Mouse (Mus musculus): ENCODE measurements around the gene Shc2.

- no peak for TF ChIP-seq ZNF384 (IDR thresholded peaks at IDR 0.05; ENCODE audit: low read depth, low read length)
- TF ChIP-seq HCFC1 (IDR thresholded peaks at IDR 0.05; ENCODE audit: borderline replicate concordance, insufficient read depth, low read length): no peak
These were observed 22.6 kb upstream of the Shc2 start for GRCm38 (mm10) chr10:79660298-79660697.

All from ES-E14 (cell line).